Mouse (Mus musculus) cerebellum, adult 2 months (tissue): ENCODE data around the gene Fbxo11.

Experiments used
- CTCF ChIP-seq: fragments of 200-500 bp; IDR thresholded peaks from 2 replicates; pipeline ENCODE4 v1.5.1; 2011; ENCODE audit warnings: low read depth, mild to moderate bottlenecking, control low read depth, low read length, moderate library complexity, borderline replicate concordance; ENCODE audit not compliant: insufficient read depth
- POLR2A ChIP-seq: fragments of 200-500 bp; IDR thresholded peaks from 2 replicates; pipeline ENCODE4 v1.6.1; 2011; ENCODE audit warnings: low read length, control low read depth, borderline replicate concordance; ENCODE audit not compliant: insufficient read depth

GRCm38 (mm10) chr17:88062860-88063580 is 2.1 kb downstream of the Fbxo11 start:
- TF ChIP-seq POLR2A (no peak), CTCF (no peak)
